Mouse (Mus musculus): ENCODE measurements around the gene Prps2.

DNA sequence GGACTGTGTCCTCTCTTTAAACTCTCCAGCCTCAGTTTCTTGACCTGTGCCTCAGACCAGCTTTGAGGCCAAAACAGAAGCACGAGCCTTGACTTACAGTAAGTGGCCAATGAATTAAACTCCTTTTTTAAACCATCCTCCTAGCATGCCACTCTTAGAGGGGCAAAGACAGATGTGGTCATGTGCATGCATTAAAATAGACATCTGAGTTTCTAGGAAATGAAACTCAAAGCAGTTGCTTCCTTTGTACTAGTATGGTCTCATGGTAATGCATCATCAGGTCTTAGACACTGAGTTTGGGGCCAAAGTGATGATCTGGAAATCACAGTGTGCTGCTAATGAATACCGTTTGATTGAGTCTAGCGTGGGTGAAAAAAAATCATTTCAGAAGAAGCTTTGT, 54.0 kb downstream of the Prps2 start:
- TF ChIP-seq CTCF (IDR thresholded peaks at IDR 0.05; ENCODE audit: low read depth, low read length) (no peak), POLR2A (IDR thresholded peaks at IDR 0.05; ENCODE audit: extremely low read depth, insufficient read depth, low read length) (no peak)

Measured in liver, adult 2 months (tissue).